ENCODE assay signal across 8 mouse cellular contexts in genomic region chr1:155217865-155218541, GRCm38 (mm10). TPM values are rescaled to one million over a fixed set of nuclear protein-coding genes. Genes with fewer than 3 reads are reported as not detected.
A peak's percentile ranks its signal among the peaks of the same experiment; 100 is the strongest.
DNase-seq lines count a peak whose midpoint lies in the region.

No protein-coding gene starts in this region.

- intact Hi-C loops in heart, postnatal 25 days (cut with DNase I) = loop anchor here (1.0 to 5.0 kb wide), 3 partner anchors 63 to 192 kb away; no protein-coding TSS in a partner anchor

- DNase-seq in heart, adult 18-20 months = peak; percentile 65 to 78
- no peak for DNase-seq in heart, postnatal 25 days (ENCODE audit: low spot score)
- peak; percentile 61 for DNase-seq in urinary bladder, postnatal 14 days (ENCODE audit: low spot score)
- no peak for DNase-seq in urinary bladder, postnatal 10 days (ENCODE audit: low spot score)
- DNase-seq in cerebellum, postnatal 36 days = peak; percentile 61 to 68
- peak; percentile 56 to 64 for DNase-seq in kidney, postnatal 25 days
- DNase-seq in naive thymus-derived CD4-positive, alpha-beta T cell, adult 2 months (ENCODE audit: low read depth) = peak; percentile 84
- peak; percentile 45 to 50 for DNase-seq in urinary bladder, postnatal 36 days (ENCODE audit: low spot score in 2 of 2)

RNA-seq across cellular contexts. Expression of gene BC034090, which starts 26.2 kb away (rescaled TPM):
- 10 to 100 TPM; 28.5 to 31.8 TPM for total RNA-seq in heart, adult 18-20 months (2021)
- total RNA-seq in heart, postnatal 25 days (2021) = 10 to 100 TPM; 38.0 to 41.4 TPM

RNA-seq across cellular contexts. Expression of gene Stx6, which starts 59.5 kb away (rescaled TPM):
- 10 to 100 TPM; 17.5 to 20.2 TPM for total RNA-seq in heart, adult 18-20 months (2021)
- total RNA-seq in heart, postnatal 25 days (2021) = 10 to 100 TPM; 25.2 to 26.5 TPM

Comparison
In these comparisons a context has a peak if more than half of its experiments do, and no peak if none do; other contexts are left out.
1. DNase-seq: peak in heart, adult 18-20 months (2 of 2), urinary bladder, postnatal 14 days (single experiment), cerebellum, postnatal 36 days (2 of 2), kidney, postnatal 25 days (2 of 2), naive thymus-derived CD4-positive, alpha-beta T cell, adult 2 months (single experiment) and urinary bladder, postnatal 36 days (2 of 2); none in heart, postnatal 25 days (single experiment) and urinary bladder, postnatal 10 days (single experiment).